Mouse (Mus musculus) liver, adult 2 months (tissue): ENCODE measurements at regions not wholly inside any gene's neighbourhood (a gene's known extent, or its start where the extent isn't known, plus 50 kb on each side); places are given as distances from the start of the nearest gene placed in this dataset.

Experiments
- DNase-seq: peaks from one replicate; pipeline ENCODE4 v3.0.0-alpha.2; 2011; ENCODE audit warnings: low read depth, low spot score; ENCODE audit errors: extremely low read depth
- H3K27ac ChIP-seq: fragments of 200-500 bp; replicated peaks from 2 replicates; pipeline ENCODE4 v1.5.1; 2012; ENCODE audit warnings: low read depth, mild to moderate bottlenecking, control low read depth, inconsistent platforms, low read length; ENCODE audit not compliant: insufficient read depth
- H3K27me3 ChIP-seq: fragments of 200-500 bp; 2 replicates; pipeline ENCODE4 v1.6.1; 2012; ENCODE audit warnings: mild to moderate bottlenecking, moderate library complexity, low read length, inconsistent platforms; ENCODE audit not compliant: control insufficient read depth, insufficient read depth
- H3K36me3 ChIP-seq: fragments of 200-500 bp; 2 replicates; pipeline ENCODE4 v1.6.1; 2012; ENCODE audit warnings: low read length, inconsistent platforms; ENCODE audit not compliant: control insufficient read depth, insufficient read depth
- H3K4me1 ChIP-seq: fragments of 200-500 bp; 2 replicates; pipeline ENCODE4 v1.6.1; 2011; ENCODE audit warnings: low read length; ENCODE audit not compliant: control insufficient read depth, insufficient read depth
- H3K4me3 ChIP-seq: fragments of 200-500 bp; 2 replicates; pipeline ENCODE4 v1.5.1; 2011; ENCODE audit warnings: low read depth, mild to moderate bottlenecking, control low read depth, low read length, moderate library complexity; ENCODE audit not compliant: insufficient read depth
- H3K79me2 ChIP-seq: fragments of 200-500 bp; 2 replicates; pipeline ENCODE4 v1.6.1; 2012; ENCODE audit warnings: inconsistent platforms, mild to moderate bottlenecking, low read length, moderate library complexity; ENCODE audit not compliant: control insufficient read depth, insufficient read depth
- H3K9ac ChIP-seq: fragments of 200-500 bp; 2 replicates; pipeline ENCODE4 v1.6.1; 2012; ENCODE audit warnings: low read depth, mild to moderate bottlenecking, control low read depth, inconsistent platforms, low read length
- CTCF ChIP-seq: fragments of 200-500 bp; IDR thresholded peaks from 2 replicates; pipeline ENCODE4 v1.5.1; 2011; ENCODE audit warnings: low read depth, low read length, control low read depth
- POLR2A ChIP-seq: fragments of 200-500 bp; IDR thresholded peaks from 2 replicates; pipeline ENCODE4 v1.6.1; 2011; ENCODE audit warnings: low read length, control low read depth; ENCODE audit not compliant: insufficient read depth; ENCODE audit errors: extremely low read depth
- WGBS: fragments of 180-500 bp; shearing (Covaris S2); methylation state at CpG from one replicate; pipeline ENCODE4 v1.1.7; 2018; 5-methylcytosine and 5-hydroxymethylcytosine counted together

GRCm38 (mm10) chr10:98572782-98573536 is 341.2 kb upstream of the Atp2b1 start:
- WGBS: 56% methylated on average over 16 of the region's 16 CpGs
- TF ChIP-seq POLR2A (no peak), CTCF (no peak)

DNA sequence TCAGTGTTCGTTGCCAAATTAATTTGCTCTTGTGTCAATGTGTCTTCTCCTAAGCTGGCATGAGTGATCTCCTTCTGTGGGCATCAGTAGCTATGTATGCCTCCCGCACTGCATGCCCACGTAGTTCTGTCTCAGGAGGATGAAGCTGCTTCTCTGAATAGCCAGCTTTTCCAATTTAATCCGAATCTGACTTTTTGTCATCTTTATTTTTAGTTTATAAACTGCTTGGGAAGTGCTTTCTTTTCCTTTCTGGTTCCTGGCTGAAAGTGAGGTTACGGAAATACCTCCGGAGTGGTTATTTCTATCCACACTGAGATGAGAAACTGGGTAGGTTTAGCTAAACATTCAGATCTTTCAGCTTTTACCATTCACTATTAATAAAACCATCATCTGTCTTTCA is 337.2 kb upstream of the Atp2b1 start:
- Histone ChIP-seq H3K79me2 (no peaks in the 10 kb centered on the region), H3K27ac (no peak overlapping the region), H3K9ac (no peak overlapping the region), H3K27me3 (no peaks in the 10 kb centered on the region), H3K4me1 (no peaks in the 10 kb centered on the region), H3K36me3 (no peaks in the 10 kb centered on the region), H3K4me3 (no peak overlapping the region)
- no peak for TF ChIP-seq POLR2A
- TF ChIP-seq CTCF: no peak
- no peak for DNase-seq
- WGBS: 81% methylated on average over 6 of the region's 6 CpGs

More at GRCm38 (mm10) chr10:98572782-98573536, 341.2 kb upstream of the Atp2b1 start:
- no peaks in the 10 kb centered on the region for H3K4me1 ChIP-seq
- no peaks in the 10 kb centered on the region for H3K27me3 ChIP-seq
- H3K4me3 ChIP-seq: no peak overlapping the region
- DNase-seq: peak; percentile 4
- H3K36me3 ChIP-seq: no peaks in the 10 kb centered on the region
- no peaks in the 10 kb centered on the region for H3K79me2 ChIP-seq
- H3K27ac ChIP-seq: no peak overlapping the region
- no peak overlapping the region for H3K9ac ChIP-seq

GRCm38 (mm10) chr10:98584776-98585175 is 329.4 kb upstream of the Atp2b1 start:
- Histone ChIP-seq H3K27ac (no peak overlapping the region), H3K79me2 (no peaks in the 10 kb centered on the region), H3K9ac (no peak overlapping the region), H3K4me3 (no peak overlapping the region), H3K27me3 (no peaks in the 10 kb centered on the region), H3K4me1 (no peaks in the 10 kb centered on the region), H3K36me3 (no peaks in the 10 kb centered on the region)
- no peak for DNase-seq
- TF ChIP-seq CTCF (no peak), POLR2A (no peak)
- WGBS: 93% methylated on average over 1 of the region's 1 CpGs

GRCm38 (mm10) chr10:98589726-98590125 is 324.5 kb upstream of the Atp2b1 start:
- Histone ChIP-seq H3K27ac (no peak overlapping the region), H3K79me2 (no peaks in the 10 kb centered on the region), H3K4me3 (no peak overlapping the region), H3K9ac (no peak overlapping the region), H3K27me3 (no peaks in the 10 kb centered on the region), H3K36me3 (no peaks in the 10 kb centered on the region), H3K4me1 (no peaks in the 10 kb centered on the region)
- TF ChIP-seq CTCF: no peak
- 91% methylated on average over 14 of the region's 14 CpGs for WGBS
- DNase-seq: no peak

DNA sequence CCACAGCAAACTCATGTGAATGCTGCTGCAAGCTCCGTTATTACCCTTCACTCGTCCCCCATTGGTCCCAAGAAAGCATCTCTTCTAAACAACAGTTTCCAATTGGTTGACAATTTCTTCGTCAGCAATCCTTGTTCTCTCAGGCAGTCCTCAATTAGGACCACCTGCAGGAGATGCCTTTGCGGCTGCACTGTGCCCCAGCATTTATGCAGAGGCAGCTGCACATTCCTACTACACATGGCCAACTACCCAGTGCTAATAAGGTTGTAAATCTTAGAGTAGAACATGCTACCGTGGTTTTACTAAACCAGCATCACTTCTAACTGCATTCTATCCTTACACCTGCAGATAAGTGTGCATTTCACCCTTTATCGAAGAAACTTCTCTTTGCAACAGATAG is 322.1 kb upstream of the Atp2b1 start:
- TF ChIP-seq POLR2A: no peak
- no peak for TF ChIP-seq CTCF
- 81% methylated on average over 6 of the region's 6 CpGs for WGBS

DNA sequence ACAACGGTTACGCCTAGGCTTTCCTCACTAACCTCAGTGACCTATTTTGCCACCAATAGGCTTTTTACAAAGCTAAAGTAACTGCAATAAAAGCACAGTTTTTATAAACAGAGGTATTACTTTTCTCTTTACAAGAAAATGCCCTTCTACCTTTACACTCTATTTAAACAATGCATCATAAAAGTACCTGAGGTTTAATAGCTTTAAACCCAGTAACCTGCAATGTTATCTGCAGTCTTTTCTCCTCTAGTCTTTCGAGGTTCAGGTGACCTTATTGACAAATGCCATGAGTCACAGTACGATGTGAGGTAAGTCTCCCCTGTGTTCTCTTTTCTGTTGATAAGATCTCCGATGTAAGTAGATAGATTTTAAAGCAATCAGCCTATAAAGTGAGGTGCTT is 320.3 kb upstream of the Atp2b1 start:
- TF ChIP-seq POLR2A (no peak), CTCF (no peak)
- H3K27ac ChIP-seq: no peak overlapping the region
- no peaks in the 10 kb centered on the region for H3K79me2 ChIP-seq
- H3K4me1 ChIP-seq: no peaks in the 10 kb centered on the region
- DNase-seq: peak; percentile 4
- 38% methylated on average over 5 of the region's 5 CpGs for WGBS
- no peak overlapping the region for H3K4me3 ChIP-seq
- H3K36me3 ChIP-seq: no peaks in the 10 kb centered on the region
- H3K9ac ChIP-seq: no peak overlapping the region
- H3K27me3 ChIP-seq: no peaks in the 10 kb centered on the region

More for the DNA sequence above, 322.1 kb upstream of the Atp2b1 start:
- no peaks in the 10 kb centered on the region for H3K79me2 ChIP-seq
- no peak overlapping the region for H3K27ac ChIP-seq
- H3K4me3 ChIP-seq: no peak overlapping the region
- H3K27me3 ChIP-seq: no peaks in the 10 kb centered on the region
- no peak for DNase-seq
- H3K36me3 ChIP-seq: no peaks in the 10 kb centered on the region
- no peaks in the 10 kb centered on the region for H3K4me1 ChIP-seq
- no peak overlapping the region for H3K9ac ChIP-seq
